Mouse (Mus musculus): ENCODE measurements at regions not wholly inside any gene's neighbourhood (a gene's known extent, or its start where the extent isn't known, plus 50 kb on each side); places are given as distances from the start of the nearest gene placed in this dataset.

- no peak for DNase-seq (ENCODE audit: low spot score in 2 of 2)
Observed at GRCm38 (mm10) chr3:119958799-119959467, 174.7 kb upstream of the Ptbp2 start.

GRCm38 (mm10) chr3:119957529-119957928 is 173.3 kb upstream of the Ptbp2 start:
- DNase-seq (ENCODE audit: low spot score in 2 of 2), result no peak

GRCm38 (mm10) chr3:119955745-119956615 is 171.7 kb upstream of the Ptbp2 start:
- no peak for DNase-seq (ENCODE audit: low spot score in 2 of 2)

GRCm38 (mm10) chr3:119950721-119951120 is 166.5 kb upstream of the Ptbp2 start:
- DNase-seq (ENCODE audit: low spot score in 2 of 2), result no peak

GRCm38 (mm10) chr3:119950070-119950469 is 165.8 kb upstream of the Ptbp2 start:
- DNase-seq (ENCODE audit: low spot score in 2 of 2), result no peak

GRCm38 (mm10) chr3:119949620-119950019 is 165.4 kb upstream of the Ptbp2 start:
- no peak for DNase-seq (ENCODE audit: low spot score in 2 of 2)

GRCm38 (mm10) chr3:119949041-119949470 is 164.8 kb upstream of the Ptbp2 start:
- no peak for DNase-seq (ENCODE audit: low spot score in 2 of 2)

GRCm38 (mm10) chr3:119947126-119947525 is 162.9 kb upstream of the Ptbp2 start:
- DNase-seq (ENCODE audit: low spot score in 2 of 2), result no peak

GRCm38 (mm10) chr3:119944115-119944514 is 159.8 kb upstream of the Ptbp2 start:
- no peak for DNase-seq (ENCODE audit: low spot score in 2 of 2)

- DNase-seq (ENCODE audit: low spot score in 2 of 2), result no peak
Observed at GRCm38 (mm10) chr3:119939091-119939490, 154.8 kb upstream of the Ptbp2 start.

- no peak for DNase-seq (ENCODE audit: low spot score in 2 of 2)
Observed at GRCm38 (mm10) chr3:119938425-119938824, 154.2 kb upstream of the Ptbp2 start.

- no peak for DNase-seq (ENCODE audit: low spot score in 2 of 2)
Observed at GRCm38 (mm10) chr3:119936526-119936925, 152.3 kb upstream of the Ptbp2 start.

- DNase-seq (ENCODE audit: low spot score in 2 of 2), result no peak
Observed at GRCm38 (mm10) chr3:119933049-119933511, 148.8 kb upstream of the Ptbp2 start.

- DNase-seq (ENCODE audit: low spot score in 2 of 2), result no peak
Observed at GRCm38 (mm10) chr3:119928281-119928680, 144.0 kb upstream of the Ptbp2 start.

- DNase-seq (ENCODE audit: low spot score in 2 of 2), result no peak
Observed at GRCm38 (mm10) chr3:119919501-119920141, 135.4 kb upstream of the Ptbp2 start.

- no peak for DNase-seq (ENCODE audit: low spot score in 2 of 2)
Observed at GRCm38 (mm10) chr3:119915984-119916865, 132.0 kb upstream of the Ptbp2 start.

GRCm38 (mm10) chr3:119911532-119911931 is 127.3 kb upstream of the Ptbp2 start:
- no peak for DNase-seq (ENCODE audit: low spot score in 2 of 2)

GRCm38 (mm10) chr3:119904244-119904643 is 120.0 kb upstream of the Ptbp2 start:
- DNase-seq (ENCODE audit: low spot score in 2 of 2), result no peak

GRCm38 (mm10) chr3:119895141-119895540 is 110.9 kb upstream of the Ptbp2 start:
- no peak for DNase-seq (ENCODE audit: low spot score in 2 of 2)

- no peak for DNase-seq (ENCODE audit: low spot score in 2 of 2)
Observed at GRCm38 (mm10) chr3:119894035-119894434, 109.8 kb upstream of the Ptbp2 start.

- DNase-seq (ENCODE audit: low spot score in 2 of 2), result no peak
Observed at GRCm38 (mm10) chr3:119893165-119893910, 109.1 kb upstream of the Ptbp2 start.

All from frontal cortex, postnatal 25 days (tissue).